Mouse (Mus musculus): ENCODE results near the gene Ntn1.

- TF ChIP-seq POLR2A (IDR thresholded peaks at IDR 0.05; ENCODE audit: borderline replicate concordance, low read depth, low read length): no peak
- no peak for TF ChIP-seq CTCF (IDR thresholded peaks at IDR 0.05; ENCODE audit: low read depth, low read length)
Observed at GRCm38 (mm10) chr11:68247897-68248296, 152.7 kb downstream of the Ntn1 start.

Data from bone marrow macrophage, adult 2 months (primary cell).